ENCODE assay signal across 28 mouse cellular contexts in genomic region chr9:78009382-78009781, GRCm38 (mm10). TPM values are rescaled to one million over a fixed set of nuclear protein-coding genes. Genes with fewer than 3 reads are reported as not detected.
"Had no signal": no experiment of that assay in that cellular context is flagged by ENCODE, and none has a peak within 500 bp of the region (broad histone marks: within the 10 kb centered on the region; RNA-seq: fewer than 3 reads in every experiment).

No protein-coding gene starts in this region.

- H3K27me3 ChIP-seq: midbrain, embryonic 15.5 days; neural tube, embryonic 12.5 days; neural tube, embryonic 15.5 days had no signal

- H3K36me3 ChIP-seq: liver, embryonic 13.5 days; midbrain, embryonic 10.5 days; midbrain, embryonic 15.5 days; neural tube, embryonic 12.5 days; neural tube, embryonic 15.5 days had no signal

- H3K4me1 ChIP-seq: midbrain, embryonic 10.5 days; midbrain, embryonic 15.5 days; neural tube, embryonic 12.5 days had no signal

- H3K4me2 ChIP-seq: liver, embryonic 13.5 days; midbrain, embryonic 15.5 days; neural tube, embryonic 12.5 days; neural tube, embryonic 15.5 days had no signal

- H3K4me3 ChIP-seq: left cerebral cortex, adult 2 months; liver, embryonic 13.5 days; megakaryocyte, embryonic 14.5 days; midbrain, embryonic 10.5 days; midbrain, embryonic 15.5 days; neural tube, embryonic 12.5 days; neural tube, embryonic 15.5 days had no signal

- DNase-seq: kidney, adult 2 months; kidney, postnatal 25 days; layer of hippocampus, postnatal 36 days; liver, embryonic 13.5 days; right cerebral cortex, adult 18-20 months; right cerebral cortex, postnatal 25 days; spleen, adult 18-20 months; thymus, adult 18-20 months; thymus, postnatal 36 days had no signal

- ATAC-seq: intestine, embryonic 16.5 days; midbrain, embryonic 15.5 days had no signal

- H3K9me3 ChIP-seq: liver, embryonic 13.5 days; midbrain, embryonic 10.5 days; midbrain, embryonic 15.5 days; neural tube, embryonic 12.5 days; neural tube, embryonic 15.5 days had no signal

- H3K9ac ChIP-seq: liver, embryonic 13.5 days; midbrain, embryonic 15.5 days; neural tube, embryonic 12.5 days; neural tube, embryonic 15.5 days had no signal

- H3K27ac ChIP-seq: kidney, postnatal 0 days; left cerebral cortex, adult 2 months; liver, embryonic 13.5 days; midbrain, embryonic 10.5 days; midbrain, embryonic 15.5 days; neural tube, embryonic 12.5 days; neural tube, embryonic 15.5 days had no signal

RNA-seq across cellular contexts. Expression of gene Gcm1, which starts 42.3 kb away (rescaled TPM):
- total RNA-seq: layer of hippocampus, adult 8-10 months; layer of hippocampus, postnatal 10 days; layer of hippocampus, postnatal 36 days; left cerebral cortex, adult 2 months; left cerebral cortex, postnatal 10 days; left cerebral cortex, postnatal 36 days; liver, adult 2 months had no signal
- polyA plus RNA-seq: inflammation-experienced regulatory T-cells, adult 6 months; intestine, embryonic 16.5 days; large intestine, adult 2 months; liver, adult 2 months; liver, embryonic 13.5 days; liver, embryonic 16.5 days; midbrain, embryonic 10.5 days; midbrain, embryonic 15.5 days; neural tube, embryonic 12.5 days; neural tube, embryonic 15.5 days; stomach, embryonic 16.5 days; testis, adult 2 months; urinary bladder, adult 2 months had no signal
